Mouse (Mus musculus) 3T3-L1 (cell line): ENCODE measurements around the gene Olfr237-ps1.
"Not testable (repeated sequence)": the region's sequence is repeated elsewhere in the genome, so short reads cannot be mapped to it uniquely, and the experiment has no call there.

Experiments used
- DNase-seq: peaks from one replicate; pipeline ENCODE4 v3.0.0-alpha.2; 2015; ENCODE audit warnings: low read depth, low spot score

Olfr237-ps1 gene

DNA sequence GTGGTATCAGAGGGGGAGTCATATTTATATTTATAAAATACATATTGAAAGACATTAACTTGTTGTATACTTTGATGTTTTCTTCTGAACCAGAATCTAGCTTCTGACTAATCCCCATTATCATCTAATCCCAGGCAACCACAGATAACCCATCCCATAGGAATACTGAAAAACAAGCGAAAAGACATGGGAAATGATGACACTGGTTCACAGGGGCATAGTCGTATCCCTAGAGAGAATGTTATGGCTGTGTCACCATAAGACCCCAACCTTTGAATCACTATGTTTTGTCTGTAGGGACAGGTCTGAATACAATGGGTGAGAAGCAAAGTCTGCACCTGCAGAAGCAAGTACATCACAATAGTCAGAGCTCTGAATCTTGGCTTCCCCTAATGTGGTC, at the start of gene Olfr237-ps1:
Gene Olfr237-ps1 (plus strand): TSS at position 301 of the 400 bp plus-strand sequence.
- not testable (repeated sequence) for DNase-seq

DNA sequence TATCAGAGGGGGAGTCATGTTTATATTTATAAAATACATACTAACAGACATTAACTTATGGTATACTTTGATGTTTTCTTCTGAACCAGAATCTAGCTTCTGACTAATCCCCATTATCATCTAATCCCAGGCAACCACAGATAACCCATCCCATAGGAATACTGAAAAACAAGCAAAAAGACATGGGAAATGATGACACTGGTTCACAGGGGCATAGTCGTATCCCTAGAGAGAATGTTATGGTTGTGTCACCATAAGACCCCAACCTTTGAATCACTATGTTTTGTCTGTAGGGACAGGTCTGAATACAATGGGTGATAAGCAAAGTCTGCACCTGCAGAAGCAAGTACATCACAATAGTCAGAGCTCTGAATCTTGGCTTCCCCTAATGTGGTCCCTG, 40.3 kb upstream of the Olfr237-ps1 start, which contains the start of gene Olfr441:
Gene Olfr441 (plus strand): TSS at position 301 of the 400 bp plus-strand sequence.
- DNase-seq, result not testable (repeated sequence)

DNA sequence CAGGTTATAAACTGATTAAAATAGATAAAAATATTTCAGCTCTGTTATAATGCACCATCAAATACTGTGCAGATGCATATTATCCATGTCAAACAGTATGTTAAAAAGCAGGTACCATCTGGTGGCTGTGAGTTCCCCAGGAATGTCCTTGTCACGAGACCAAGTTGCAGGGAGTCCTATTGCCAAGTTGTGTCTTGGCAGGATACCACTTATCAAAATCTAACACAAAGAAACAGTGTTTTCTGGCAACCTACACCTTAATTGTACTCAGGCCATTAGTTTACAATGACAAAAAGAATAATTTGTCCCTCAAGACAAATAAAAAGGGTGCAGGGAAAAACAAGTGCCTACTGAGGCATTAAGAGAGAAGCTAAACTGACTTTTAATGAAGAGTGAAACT, 13.1 kb downstream of the Olfr237-ps1 start:
- no peak for DNase-seq

DNA sequence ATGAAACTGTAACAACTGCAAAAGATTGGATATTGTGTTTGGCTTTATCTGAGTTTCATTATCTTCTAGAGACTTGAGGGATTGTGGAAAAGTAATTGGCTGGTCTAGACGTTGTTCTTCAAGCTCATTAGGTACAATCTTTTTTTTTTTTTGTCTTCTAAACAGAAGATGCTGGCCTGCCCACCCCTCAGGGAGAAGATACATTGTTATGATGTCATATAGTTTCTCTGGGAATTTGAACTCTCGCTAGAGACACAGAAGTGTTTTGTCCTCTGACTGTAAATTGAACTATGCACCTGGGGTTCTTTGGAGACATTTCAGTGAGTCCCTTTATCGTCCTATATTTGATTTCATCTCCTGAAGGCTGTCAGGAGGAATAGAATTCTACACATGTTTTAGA, 16.6 kb downstream of the Olfr237-ps1 start, which contains the start of gene Olfr437:
Gene Olfr437 (plus strand): TSS at position 301 of the 400 bp plus-strand sequence.
- no peak for DNase-seq

DNA sequence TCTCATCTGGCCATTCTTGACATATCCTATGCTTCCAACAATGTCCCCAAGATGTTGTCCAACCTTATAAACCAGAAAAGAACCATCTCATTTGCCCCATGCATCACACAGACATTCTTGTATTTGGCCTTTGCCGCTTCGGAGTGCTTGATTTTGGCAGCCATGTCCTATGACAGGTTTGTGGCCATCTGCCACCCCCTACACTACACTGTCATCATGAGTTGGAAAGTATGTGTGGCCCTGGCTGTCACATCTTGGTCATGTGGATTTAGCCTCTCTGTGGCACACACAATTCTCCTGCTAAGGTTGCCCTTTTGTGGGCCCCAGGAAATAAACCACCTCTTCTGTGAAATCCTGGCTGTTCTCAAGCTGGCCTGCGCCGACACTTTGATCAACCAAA, 20.9 kb downstream of the Olfr237-ps1 start:
- no peak for DNase-seq

DNA sequence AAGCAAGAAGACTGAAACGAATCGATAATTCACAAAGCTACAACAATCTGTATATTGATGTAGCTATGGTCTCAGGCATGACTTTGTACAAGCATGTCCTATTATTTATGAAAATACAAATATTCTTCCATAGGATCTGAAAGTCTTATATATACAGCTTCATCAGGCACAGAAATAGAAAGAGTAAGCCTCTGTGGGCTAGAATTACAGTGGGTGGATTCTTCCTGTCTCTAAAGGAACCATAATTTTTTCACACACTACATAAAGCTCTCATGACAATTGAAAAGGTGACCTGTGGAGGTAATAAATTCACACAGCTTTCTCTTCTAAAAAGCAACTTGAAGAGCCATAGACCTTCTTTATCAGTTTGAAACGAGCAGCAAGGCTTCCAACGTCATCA, 25.5 kb downstream of the Olfr237-ps1 start, which contains the start of gene Olfr13:
Gene Olfr13 (plus strand): TSS at position 301 of the 400 bp plus-strand sequence.
- no peak for DNase-seq

DNA sequence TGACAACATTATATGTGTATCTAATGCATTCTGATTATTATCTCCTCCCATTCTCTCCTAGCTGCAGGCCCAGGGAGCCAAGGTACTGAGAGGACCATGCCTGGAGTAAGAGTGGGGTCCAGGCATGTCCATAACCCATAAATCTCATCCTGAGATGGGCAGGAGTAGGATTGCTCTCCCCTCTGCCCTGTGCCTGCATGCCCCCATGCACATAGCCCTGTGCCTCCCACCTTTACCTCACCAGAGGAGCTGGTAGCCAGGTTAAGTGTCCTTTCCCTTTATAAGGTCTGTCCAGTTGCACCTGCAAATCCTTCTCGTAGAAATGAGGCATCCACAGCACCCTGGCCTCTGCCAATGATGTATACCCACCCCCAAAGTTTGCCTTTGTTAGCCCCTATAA, 31.8 kb downstream of the Olfr237-ps1 start:
- no peak for DNase-seq

DNA sequence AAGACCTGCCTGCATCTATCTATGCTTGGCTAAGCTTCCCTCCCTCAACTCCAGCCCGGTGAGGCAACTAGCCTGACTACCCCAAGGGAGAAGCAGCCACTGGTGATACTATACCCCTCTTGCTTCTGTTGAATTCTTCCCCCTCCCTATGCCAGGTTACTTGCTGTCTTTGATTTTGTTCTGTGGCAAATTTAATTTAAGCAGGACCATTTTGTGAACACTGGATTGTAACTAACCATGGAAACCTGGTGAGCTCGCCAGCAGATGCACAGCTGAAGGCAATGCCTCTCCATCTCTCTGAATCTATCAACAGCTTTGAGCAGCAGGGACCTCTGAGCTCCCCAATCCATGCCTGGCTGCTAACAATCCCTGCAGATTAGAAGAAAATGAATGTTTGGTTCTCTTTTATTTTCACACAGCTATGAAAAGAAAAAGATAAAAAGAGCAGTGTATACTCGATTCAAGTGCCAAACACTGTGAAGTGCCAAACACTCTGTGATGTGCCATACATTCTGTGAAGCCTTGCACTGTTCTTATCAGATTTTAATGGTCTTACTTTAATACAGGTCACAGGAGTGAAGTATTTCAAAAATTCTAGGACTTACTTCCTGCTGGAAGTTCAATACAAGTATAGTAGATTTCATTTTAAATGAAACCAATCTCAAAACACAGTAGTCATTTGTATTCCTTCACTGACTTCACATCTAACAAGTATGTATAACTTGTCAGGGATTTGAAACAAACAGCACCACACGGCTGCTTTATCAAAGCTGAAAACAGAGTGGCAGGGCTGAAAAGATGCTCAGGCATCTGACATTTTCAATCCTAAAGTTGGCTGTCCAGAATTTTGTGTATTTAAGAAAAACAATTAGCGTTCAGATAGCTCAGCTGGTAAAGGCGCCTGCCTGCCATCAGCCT, 32.5 kb downstream of the Olfr237-ps1 start:
- no peak for DNase-seq

DNA sequence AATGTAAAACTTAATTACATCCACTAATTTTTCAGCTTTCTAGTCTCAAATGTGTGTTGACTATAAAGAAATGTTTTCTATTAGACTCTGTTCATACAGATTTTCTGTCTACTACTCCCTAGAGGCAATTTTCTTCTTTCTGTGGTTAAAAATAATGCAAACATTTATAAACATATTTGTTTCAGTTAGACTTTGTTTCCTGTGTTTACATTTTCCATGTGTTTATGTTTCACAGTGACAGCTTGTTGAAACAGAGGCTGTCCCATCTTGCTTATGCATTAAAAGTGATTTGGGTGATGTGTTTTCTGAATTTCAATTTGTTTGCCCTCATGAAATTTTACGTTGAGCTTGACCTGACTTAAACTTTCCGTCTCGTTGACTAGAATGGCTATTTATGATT, 44.6 kb downstream of the Olfr237-ps1 start:
- no peak for DNase-seq

DNA sequence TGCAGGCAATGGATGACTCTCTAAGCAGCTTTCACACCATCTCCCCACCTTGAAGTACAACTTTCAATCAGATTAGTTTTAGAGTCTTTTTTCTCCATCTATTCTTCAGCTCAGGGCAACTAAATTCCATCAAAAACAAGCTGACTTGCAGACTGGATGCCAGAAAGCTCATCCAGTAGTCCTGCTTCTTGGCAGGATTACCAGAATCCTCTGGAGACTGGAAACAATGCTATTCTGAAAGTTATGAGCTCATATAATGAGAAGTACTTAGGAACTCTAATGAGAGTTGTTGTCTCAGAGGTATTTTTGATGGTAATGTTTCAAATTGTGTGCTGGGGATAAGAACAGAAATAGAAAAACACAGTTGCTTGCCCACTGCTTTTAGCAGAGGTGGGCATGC, 50.4 kb downstream of the Olfr237-ps1 start, which contains the start of gene Olfr435:
Gene Olfr435 (plus strand): TSS at position 366 of the 400 bp plus-strand sequence.
- DNase-seq, result peak; percentile 9

DNA sequence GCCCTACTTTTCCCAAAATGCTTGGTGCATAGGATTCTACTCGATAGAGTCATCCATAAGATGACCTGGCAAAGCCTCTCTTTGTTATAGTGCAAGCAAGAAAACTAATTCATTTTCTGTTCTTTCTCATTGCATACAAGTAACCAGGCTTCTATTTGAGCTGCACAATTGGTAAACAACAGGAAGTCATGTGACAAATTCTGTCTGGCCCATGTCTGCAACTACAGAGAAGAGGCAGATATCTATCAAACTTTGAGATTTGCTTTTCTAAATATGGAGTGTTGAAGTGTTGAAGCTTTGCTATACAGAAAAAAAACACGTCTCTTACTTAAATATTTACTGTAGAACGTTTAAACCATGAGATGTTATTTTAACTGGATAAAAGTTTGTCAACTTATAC, 51.7 kb downstream of the Olfr237-ps1 start:
- no peak for DNase-seq

DNA sequence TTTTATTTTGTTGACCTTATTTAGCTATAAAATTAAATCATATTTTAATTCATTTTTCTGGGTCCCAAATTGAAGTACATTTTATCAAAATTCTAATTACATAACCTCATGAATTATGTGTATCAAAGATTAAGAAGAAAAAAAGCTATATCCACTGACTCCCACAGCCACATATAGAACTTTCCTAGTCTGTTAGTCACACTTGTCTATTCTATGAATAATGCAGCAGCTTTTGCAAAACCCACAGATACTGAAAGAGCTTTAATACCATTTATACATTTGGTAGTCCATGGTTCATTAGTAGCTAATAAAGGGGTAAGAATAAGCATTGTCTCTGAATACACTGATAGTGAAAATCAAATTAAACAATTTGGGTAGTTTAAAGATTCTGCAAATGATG, 56.4 kb downstream of the Olfr237-ps1 start:
- no peak for DNase-seq

DNA sequence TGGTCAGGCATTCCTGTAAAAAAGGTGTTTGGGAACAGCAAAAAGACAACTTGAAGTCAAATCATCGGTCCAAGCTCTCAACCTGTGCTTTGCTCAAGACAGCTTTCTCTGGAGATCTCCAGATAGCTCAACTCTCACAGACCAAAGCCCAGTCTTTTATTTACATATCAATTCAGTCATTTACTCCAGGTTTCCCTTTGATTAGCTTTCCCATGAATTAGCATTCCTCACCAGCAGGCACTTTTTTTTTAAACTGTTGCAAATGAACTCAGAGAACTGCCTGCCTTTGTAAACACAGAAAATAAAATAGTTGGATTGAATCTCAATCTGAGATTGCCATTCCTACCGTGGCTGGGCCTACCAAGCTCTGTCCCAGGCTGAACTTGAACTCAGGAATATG, 59.0 kb downstream of the Olfr237-ps1 start:
- DNase-seq, result no peak
